Mouse (Mus musculus) kidney, adult 9 months (tissue): ENCODE data around the gene Sec61b.

ENCODE experiments used
- DNase-seq: peaks from one replicate; pipeline ENCODE4 v3.0.0; 2022

Sec61b gene

DNA sequence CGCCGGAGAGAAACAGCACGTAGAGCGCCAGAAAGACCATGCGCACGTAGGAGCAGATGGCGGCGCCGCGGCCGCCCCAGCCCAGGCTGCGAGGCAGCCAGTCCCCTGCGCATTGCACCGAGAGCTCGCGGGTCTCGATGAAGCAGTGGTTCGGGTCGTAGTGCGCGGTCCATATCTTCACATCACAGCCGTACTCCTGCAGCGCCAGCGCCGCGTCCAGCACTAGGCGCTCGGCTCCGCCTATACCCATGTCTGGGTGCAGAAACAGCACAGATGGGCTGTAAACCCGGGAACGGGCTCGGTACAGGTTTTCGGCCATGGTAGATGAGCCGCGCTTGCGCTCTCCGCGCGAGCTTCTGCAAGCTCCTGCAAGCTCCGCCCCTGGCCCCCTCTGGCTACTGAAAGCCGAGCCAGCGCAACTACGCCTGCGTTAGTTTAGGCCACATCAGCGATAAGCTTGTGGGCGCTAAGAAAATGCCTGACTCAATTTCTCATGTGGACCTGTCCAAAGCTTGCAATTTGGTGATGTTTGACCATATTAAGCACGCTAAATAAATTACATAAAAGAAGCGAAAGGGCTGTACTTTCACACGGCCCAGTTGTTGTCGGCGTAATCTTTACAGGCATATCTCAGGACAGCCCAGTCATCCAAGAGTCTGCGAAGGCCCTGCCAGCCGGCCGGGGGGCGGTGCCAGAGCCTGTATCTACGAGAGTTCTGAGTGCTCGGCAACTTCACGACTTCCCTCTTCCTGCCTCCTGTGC lies at the start of gene Sec61b, which contains the start of gene Alg2:
Gene Sec61b (plus strand): TSS at position 691 of the 762 bp plus-strand sequence.
Gene Alg2 (minus strand): TSS at position 366 of the 762 bp plus-strand sequence.
- peak; percentile 99 for DNase-seq

DNA sequence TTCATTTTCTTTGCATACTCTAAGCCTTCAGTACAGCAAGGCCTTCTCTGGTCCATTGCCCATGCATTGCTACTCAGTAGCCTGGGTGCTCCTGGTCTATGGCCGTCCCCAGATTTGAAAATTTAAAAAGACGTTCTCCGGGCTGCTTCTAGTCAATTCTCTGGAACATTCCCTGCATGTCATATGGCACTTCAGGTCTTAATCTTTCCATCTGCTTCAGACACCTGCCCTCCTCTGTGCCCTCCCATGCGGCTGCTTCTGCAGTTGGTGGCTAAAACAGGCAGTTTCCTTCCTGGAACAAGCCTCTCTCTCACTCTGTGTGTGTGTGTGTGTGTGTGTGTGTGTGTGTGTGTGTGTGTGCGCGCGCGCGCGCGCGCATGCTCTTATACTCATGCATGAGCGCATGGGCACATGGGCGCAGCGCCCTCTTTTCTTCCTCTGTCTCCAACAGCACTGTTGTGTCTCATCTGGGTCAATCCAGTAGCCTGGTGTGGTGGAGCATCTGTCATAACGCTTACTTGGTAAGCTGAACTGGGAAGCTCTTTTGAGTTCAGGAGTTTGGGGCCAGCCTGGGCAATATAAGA lies 49.1 kb upstream of the Sec61b start:
- DNase-seq, result no peak

DNA sequence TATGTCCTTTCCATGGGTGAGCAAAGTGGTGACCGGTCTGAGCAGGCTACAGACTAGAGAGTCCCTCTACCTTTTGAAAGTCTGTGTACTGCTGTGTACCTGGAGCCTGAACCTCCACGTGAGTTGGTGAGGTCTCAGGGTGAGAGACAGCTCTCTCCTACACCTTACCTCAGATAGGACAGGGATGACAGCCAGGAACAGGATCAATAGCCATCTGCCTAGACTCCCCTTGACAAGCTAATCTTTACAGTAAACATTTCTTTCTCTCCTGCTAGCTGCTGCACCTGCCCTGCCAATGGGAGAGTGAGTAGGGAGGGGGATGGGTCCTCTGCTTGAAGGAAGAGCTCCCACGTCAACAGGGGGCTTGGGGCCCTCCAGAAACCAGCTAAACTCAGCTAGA lies 46.9 kb upstream of the Sec61b start:
- DNase-seq, result no peak

DNA sequence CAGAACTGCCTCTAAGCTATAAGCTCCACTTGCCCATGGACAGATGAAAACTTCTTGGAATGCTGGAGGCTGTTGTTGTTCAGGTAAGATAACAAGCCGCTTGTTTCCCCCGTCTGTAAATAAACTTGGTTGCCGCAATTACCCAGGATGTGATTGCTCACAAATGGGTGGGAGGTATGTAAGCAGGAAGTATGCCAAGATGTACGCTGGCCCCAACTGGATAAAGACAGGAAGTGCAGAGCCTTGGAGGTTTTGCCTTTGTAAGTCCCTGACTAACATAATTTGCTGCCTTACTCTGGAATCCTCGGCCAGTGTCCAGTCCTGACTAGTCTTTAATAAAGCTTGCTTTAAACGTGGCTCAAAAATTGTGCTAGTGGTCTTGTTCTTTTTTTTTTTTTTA lies 43.9 kb upstream of the Sec61b start:
- DNase-seq, result no peak

DNA sequence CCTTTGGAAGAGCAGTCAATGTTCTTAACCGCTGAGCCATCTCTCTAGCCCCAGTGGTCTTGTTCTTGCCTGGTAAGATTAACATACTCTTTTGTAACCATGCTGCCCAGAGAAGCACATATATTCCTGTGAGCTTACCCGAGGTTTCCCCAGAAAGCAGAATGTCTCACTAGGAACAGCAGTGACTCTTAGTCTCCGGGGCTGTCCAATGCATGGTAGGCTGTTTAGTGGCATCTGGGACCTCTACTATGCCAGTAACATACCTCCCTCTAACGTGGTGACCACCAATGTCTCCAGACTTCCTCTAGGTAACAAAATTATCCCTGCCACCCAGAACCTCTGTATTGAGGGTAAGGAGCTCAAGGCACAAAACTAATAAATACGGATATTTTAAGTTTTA lies 43.4 kb upstream of the Sec61b start:
- DNase-seq, result no peak

DNA sequence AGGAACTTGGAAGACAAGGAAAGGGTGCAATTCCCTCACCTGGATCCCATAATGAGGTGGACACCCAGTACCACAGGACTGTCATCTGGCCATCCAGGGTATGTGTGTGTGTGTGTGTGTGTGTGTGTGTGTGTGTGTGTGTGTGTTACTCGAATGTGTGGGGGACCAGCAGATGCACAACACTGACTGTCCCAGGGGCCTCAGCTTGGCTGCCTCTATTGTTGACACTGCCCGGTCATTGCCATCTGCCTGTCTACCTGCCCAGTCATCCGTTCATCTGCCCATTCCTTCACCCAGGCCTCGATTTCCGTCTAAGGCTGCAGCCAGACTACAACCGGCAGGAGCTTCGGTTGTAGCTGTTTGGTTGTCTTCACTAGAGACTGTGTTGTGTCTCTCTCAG lies 41.7 kb upstream of the Sec61b start:
- no peak for DNase-seq

DNA sequence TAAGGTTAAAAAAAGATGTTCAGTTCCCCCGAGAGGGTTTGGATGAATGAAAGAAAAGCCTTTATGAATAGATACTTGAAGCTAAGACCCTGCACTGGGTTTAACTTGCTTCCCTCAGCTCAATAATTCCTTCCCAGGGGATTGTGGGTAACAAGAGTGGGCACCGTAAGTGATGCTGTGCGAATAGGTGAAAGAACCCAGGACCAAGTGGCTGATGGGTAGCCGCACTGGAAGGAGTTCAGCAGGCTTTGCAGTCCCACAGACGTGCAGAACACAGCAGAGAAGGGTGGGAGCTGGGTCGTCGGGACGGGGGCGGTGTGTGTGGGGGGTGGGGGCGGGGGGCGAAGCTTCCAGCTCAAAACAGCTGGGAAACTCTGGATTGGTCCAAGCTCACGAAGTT lies 39.3 kb upstream of the Sec61b start:
- DNase-seq, result no peak

DNA sequence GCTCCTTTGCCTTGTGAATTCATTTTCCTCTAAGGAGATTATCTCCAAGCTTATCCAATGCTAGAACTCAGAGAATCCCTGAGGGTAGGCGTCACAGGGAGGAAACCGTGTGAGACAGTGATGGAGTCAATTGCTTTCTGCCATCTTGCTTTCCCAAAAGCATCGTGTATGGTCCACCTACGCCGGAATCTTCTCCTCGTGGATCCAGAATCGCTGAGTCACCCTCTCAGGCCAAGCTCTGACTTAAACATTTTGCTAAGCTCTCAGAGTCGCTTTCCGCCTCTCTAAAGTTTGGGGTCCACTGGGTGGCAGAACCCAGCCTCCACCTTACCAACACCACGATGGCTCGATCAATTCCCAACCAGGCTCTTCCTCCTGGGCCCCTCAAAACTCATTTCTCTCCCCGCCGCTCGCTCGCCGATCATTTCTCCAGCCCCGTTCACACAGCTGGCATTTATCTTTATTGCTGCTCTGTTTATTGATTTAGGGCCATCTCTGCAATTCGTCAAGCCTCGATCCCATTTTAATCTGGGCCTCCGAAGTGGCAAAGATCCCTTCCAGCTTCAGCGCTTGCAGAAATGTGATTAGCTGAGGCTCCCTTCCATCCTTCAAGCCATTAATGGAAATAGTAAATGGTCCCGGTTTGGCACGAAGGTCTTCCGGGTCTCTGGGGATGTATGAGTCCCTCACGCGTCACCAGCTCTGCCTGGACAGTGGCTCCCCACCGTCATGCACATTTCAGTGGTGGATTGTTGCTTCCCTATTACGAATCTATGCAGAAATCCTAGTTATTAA lies 38.7 kb upstream of the Sec61b start:
- DNase-seq, result no peak

DNA sequence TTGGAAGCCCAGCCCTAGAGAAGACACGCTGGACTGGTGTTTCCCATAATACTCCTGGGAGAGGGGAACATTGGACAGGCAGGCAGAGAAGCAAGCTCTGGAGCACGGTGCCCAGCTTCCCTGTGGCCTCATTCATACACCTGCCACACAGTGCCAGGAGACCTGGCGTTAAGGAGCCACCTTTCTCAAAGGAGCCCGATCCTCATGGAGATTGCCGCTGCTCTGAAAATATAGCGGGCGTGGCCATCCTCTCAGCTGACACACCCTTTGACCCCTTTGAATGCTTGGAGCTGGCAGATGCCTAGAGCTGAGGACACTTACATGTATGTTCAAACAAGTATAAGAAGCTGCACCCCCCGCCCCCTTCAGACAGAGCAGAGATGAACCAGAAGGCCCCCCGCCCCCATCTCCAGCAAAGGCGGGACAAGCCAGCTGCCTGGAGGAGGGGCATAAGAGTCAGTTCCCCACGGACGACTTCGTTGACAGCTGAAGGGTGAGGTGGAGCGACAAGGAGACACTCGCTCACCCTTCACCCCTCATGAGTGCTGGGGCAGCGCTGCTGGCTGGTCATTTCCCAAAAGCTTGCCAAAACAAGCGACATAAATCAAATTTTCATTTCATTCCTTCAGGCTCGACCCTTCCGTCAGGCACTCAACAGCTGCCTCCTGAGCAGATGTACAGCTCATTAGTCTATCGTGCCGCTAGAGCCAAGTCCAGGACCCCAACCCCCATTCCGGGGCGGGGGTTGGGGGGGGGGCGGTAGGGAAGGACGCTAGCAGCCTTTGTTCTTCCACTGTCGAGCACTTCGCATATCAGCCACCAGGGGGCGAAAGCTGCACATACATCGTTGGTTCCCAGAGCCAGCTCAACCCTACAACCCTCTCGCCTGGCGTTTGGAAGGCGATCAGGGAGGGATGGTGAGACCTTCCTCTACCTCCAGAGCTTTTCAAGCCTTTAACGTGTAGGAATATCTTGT lies 36.8 kb upstream of the Sec61b start:
- peak; percentile 80 for DNase-seq

DNA sequence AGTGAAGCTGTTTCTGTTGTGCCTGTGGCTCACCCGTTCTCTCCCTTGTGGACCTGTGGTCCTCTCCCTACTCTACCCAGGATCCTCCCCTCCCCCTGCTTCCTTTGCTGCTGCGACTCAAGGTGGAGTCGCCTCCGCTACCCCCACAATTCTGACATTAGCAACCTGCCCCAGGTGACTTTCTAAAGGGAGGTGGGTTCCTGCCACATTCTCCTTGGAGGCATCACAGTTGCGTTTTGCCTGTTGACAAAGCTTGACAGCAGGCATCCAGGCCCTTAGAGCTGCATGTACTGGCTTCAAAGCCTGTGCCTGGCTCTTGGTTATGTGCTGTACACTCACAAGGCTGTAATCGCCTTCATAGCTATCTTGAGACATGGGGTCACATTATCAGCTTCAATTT lies 35.5 kb upstream of the Sec61b start:
- no peak for DNase-seq

DNA sequence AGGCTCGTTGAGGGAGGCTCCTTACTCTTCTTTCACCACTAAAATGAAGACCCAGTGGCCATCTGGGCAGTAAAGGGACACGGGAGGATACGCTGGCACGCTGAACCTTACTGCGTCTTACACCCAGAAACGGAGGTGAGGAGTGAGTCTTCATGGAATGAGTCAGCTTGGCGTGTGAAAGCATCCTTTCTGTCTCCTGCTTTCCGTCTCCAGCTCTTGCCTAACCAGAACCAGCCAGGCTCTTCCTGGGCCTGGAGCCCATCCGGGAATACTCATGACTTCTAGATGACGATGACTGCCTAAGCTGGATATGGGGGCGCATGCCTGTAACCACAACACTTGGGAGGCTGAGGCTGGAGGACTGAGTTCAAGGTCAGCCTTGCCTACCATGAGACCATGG lies 33.5 kb upstream of the Sec61b start:
- no peak for DNase-seq

DNA sequence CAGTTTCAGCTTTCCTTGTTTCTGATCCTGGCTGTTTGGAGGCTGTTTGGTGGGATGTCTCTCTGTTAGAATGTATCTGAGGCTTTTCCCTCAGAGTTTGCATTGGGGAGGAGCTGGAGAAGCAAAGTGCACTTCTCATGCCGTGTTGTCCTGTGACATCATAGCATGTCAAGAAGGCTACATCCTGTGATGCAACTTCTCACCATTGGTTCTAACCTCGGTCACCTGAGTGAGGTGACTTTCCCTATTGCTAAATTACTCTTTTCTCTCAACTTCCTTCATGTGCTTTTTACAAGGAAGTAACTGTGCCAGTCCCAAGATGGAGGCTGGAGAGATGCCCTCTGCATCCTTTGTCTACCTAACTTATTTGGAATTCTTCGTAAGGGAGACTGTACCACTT lies 25.9 kb upstream of the Sec61b start:
- DNase-seq, result no peak

DNA sequence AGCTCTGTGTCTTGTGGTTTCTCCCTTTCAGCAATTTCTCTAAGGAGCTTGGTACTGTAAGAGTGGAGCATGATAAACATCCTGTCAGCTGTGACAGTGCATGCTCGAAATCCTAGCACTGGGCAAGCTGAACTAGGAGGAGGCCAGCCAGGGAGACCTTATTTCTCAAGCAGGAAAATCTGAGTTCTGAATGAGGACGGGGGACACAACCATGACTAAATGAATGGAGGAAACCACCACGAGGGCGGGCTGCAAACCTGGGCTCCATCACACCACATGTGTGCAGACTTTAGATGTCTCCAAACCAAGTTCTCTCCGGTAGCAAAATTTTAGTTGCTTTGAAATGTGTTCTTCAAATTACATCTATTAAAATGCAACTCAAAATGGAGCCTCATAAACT lies 25.3 kb upstream of the Sec61b start:
- DNase-seq, result no peak

DNA sequence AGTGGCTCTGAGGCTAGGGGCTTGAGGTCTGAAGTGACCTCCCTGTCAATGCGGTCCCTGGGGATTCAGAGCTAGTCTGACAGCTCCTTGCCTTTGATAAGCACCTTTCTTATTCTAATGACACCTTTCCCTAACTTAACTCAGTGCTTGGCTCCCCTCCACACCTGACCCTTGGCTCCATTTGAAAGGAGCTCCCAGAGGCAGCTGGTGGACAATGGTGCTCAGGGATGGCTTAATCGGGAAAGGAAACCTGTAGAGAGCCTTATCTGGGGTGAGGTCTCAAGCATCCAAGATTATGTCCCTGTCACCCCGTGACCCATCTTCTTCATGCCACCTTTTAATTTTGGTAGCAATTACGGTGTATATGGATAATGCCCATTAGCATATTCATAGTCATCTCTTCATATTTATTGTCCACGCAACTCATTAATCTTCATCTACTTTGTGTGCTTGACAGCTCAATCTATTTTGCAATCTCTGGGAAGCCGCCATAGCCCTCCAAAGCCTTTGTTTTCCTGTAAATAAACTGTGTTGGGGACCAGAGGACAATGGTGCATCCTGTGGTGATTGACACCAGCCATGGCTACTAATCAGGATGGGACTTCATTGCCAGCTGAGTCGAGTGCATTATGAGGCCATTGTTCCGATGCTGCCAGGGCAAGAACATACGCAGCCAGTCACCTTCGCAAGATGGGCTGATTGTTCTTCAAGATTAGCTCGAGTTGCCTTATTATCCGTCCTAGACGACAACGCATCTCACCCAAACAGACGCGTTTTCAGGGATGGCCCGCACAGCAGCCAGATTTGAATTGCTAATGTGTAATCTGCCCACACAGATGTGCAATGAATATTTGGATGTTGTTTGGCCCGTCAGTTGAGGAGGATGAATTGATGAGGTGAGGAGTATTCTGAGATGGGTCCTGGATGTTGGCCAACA lies 24.6 kb upstream of the Sec61b start:
- no peak for DNase-seq

DNA sequence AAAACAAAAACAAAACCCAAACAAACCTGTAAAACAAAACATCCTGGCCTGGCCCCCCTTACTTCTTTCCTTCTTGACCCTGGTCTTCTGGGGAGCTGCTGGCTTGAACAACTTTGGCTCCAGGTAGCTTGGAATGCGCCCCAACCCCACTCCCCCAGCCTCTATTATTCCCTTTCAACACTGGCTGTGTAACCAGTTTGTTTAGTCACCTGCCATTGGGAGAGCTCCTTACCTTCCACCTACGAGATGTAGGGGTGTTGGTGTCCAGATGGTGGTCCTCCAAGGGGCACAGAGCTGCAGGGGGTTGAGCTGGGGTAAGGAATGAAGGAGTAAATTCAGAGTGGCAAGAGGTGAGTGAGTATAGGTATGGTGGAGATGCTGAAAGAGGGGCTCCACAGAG lies 7.3 kb upstream of the Sec61b start:
- no peak for DNase-seq

DNA sequence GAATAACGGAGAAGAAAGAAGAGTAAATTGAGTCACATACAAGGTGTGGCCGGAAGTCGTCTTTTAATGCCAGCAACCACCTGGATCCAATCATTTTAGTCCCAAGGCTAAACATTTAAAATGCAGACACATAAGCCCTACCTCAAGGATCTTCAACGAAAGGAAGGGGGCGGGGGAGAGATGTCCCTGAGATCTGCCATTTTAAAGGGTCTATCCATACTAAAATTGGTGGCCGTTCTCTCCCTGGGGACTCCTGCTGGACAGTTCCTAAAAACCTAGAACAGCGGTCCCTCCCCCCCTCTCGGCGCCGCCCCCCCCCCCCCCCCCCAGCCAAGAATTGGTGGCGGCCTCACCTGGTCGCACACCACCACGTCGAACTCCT lies 881 bp upstream of the Sec61b start:
- no peak for DNase-seq

DNA sequence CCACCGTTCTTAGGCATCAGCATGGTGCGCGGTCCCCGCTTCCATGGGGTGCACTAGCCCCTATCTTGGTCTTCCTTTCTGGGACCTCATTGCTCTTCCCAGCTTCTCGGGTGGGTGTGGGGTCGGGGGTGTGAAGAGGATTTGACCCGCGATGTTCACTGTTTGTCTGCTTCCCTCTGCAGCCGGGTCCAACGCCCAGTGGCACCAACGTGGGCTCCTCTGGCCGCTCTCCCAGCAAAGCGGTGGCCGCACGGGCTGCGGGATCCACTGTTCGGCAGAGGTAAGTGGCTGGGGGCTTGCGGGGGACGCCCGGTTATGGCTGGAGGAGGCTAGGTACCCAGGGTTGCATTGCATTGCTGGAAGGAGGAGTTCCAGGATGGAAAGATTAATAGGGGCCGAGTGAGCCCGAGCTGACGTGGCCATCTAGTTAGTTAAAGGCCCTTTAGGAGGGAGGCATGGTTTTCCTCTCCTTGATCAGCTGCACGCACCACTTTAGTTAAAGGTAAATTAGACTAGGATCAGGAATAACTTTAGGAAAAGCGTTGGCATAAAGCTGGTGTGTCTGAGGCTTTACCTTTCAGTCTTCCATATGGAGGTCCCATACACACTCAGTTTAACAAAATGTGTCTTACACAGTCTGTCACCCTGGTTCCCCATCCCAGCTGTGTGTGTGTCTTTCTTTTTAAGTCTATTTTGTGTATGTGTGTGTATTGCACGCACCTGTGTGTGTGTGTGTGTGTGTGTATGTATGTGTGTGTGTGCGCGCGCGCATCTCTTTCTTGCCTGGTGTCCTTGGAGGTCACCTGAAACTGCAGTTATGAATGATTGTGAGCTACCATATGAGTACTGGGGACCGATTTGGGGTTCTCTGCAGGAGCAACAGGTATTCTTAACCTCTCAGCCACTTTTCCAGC lies 529 bp downstream of the Sec61b start:
- no peak for DNase-seq

DNA sequence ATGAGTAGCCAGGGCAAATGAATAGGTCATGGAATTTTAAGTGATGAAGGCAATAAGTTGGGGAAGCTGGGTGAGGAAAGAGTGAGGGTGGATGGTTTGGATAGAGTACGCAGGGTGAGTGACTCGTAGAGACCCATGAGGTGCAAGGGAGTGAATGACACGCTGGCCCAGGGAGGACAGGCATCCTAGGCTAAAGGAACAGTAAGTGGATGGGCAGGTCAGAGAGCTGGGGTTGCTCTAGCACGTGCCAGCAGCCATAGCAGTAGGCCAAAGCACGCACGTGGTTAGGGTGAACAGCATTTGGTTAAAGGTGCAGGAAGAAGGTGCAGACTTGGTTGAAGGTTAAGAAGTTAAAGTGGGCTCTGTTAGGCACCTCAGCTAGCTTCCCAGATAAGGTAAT lies 3.1 kb downstream of the Sec61b start:
- DNase-seq, result no peak

DNA sequence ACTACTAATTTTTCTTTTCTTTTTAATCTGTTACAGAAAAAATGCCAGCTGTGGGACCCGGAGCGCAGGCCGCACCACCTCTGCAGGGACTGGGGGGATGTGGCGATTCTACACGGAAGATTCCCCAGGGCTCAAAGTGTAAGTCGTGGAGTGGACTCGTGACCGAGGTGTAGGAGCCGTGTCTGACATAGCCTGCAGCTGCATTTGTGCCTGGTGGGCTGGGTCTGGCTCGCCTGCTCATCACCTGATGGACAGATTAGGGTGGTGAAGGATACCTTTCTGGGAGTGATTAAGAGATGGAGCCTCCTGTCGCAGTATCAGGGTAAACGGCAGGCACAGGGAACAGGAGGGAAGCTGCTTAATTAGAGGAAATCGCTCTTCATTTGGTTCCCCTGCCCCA lies 5.6 kb downstream of the Sec61b start:
- no peak for DNase-seq

DNA sequence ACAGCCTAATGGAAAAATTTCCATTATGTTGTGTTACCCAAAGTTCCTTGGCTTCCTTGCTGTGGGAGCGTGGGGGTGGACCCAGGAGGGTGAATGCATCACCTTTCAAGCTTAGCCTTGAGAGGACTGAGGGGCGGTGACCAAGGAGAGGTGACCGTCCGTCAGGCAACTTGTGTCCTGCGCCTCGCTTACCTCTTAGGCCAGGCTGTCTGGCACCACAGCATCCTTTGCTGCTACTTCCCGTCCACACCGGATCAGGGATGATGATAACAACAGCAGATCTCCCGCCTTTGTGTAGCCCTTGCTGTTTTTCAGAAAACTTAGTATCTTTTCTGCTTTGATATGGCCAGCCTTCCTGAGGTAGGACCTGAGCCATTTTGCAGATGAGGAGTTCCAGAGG lies 6.1 kb downstream of the Sec61b start:
- no peak for DNase-seq

DNA sequence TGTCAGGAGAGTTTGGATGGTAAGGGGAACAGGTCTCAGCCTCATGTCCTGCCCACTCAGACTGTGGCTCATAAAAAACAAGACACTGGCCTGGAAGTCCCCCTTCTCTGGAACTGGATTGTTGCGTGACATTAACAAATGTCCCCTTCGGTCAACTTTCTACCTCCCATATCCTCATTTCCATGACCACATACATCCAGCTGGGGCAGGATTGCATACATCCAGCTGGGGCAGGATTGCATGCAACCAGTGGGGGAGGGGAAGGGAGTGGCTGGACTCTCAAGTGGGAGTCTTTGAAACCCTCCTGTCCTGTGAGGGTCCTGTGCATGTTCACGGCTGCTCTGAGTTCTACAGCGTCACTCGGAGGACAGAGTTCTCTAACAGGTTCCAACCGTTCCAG lies 16.8 kb downstream of the Sec61b start:
- DNase-seq, result no peak
